Mouse (Mus musculus) macrophage (primary cell): ENCODE results near the gene Prss53. TPM values are rescaled to one million over a fixed set of nuclear protein-coding genes. Genes with fewer than 3 reads are reported as not detected.
"Not testable (repeated sequence)": the region's sequence is repeated elsewhere in the genome, so short reads cannot be mapped to it uniquely, and the experiment has no call there.

ENCODE experiments used
- H3K27ac ChIP-seq: fragments of 350-480 bp; formaldehyde crosslinking; 2 replicates; pipeline ENCODE4 v1.9.0; 2021
- H3K36me3 ChIP-seq: fragments of 350-480 bp; formaldehyde crosslinking; 2 replicates; pipeline ENCODE4 v1.9.0; 2021; ENCODE audit errors: inconsistent target
- H3K4me3 ChIP-seq: fragments of 350-480 bp; formaldehyde crosslinking; 2 replicates; pipeline ENCODE4 v1.9.0; 2021; ENCODE audit errors: inconsistent target
- H3K79me2 ChIP-seq: fragments of 350-480 bp; formaldehyde crosslinking; 2 replicates; pipeline ENCODE4 v1.9.0; 2021; ENCODE audit errors: inconsistent target
- WGBS: methylation state at CpG from one replicate; pipeline ENCODE4 v1.1.7; 2026; ENCODE audit warnings: inconsistent platforms; ENCODE audit not compliant: missing documents; 5-methylcytosine and 5-hydroxymethylcytosine counted together
- polyA plus RNA-seq: library from polyadenylated mRNA; stranded (reverse); fragments of 250-400 nt; gene quantifications from 3 replicates; pipeline ENCODE4 v1.2.4, GENCODE M21; 2018; ENCODE audit warnings: inconsistent platforms

The Prss53 gene
- polyA plus RNA-seq, 1 experiment from 2014 or later = not detected

GRCm38 (mm10) chr7:127840031-127840430 is 50.7 kb downstream of the Prss53 start:
- 100% methylated on average over 2 of the region's 2 CpGs for WGBS
- peak overlapping the region; percentile 97 for H3K27ac ChIP-seq
- H3K36me3 ChIP-seq = peaks cover 21% of the 10 kb centered on the region
- H3K4me3 ChIP-seq = not testable (repeated sequence)
- H3K79me2 ChIP-seq = peaks cover 34% of the 10 kb centered on the region

DNA sequence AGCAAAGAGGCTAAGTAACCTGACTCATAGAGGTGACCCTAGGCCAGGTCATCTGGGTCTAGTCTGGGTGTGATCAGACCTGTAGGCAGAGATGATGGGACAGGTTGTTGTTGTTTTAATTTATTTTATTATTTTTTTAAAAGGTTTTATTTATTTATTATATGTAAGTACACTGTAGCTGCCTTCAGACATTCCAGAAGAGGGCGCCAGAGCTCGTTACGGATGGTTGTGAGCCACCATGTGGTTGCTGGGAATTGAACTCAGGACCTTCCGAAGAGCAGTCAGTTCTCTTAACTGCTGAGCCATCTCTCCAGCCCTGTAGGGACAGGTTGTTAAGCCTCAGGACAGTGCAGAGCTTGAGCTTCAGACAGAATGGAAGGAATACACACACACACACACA is 52.9 kb downstream of the Prss53 start:
- H3K79me2 ChIP-seq = peaks cover 12% of the 10 kb centered on the region
- H3K4me3 ChIP-seq, H3K27ac ChIP-seq, H3K36me3 ChIP-seq: not testable (repeated sequence)
- 94% methylated on average over 4 of the region's 4 CpGs for WGBS

DNA sequence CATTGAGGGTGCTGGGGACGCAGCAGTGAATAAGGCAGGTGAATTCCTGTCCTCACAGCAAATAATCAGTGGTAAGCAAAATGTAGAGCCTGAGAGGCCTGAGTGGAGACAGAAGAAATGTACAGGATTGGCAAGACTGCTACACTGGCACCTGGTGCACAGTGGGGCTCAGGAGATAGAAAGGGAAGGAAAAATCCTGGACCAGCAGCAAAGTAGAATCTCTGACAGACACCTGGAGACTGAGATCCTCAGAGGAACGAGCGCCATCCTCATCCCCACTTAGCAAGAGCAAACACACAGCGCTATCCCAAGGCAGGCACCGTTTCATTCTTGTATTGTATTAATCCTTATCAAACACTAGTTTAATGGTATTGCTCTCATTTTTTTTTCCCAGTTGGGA is 53.3 kb downstream of the Prss53 start:
- no peak overlapping the region for H3K4me3 ChIP-seq
- WGBS = 97% methylated on average over 5 of the region's 5 CpGs
- peaks cover 8% of the 10 kb centered on the region for H3K79me2 ChIP-seq
- no peaks in the 10 kb centered on the region for H3K36me3 ChIP-seq
- no peak overlapping the region for H3K27ac ChIP-seq

Other genes starting within 250 kb of the Prss53 start
- gene Bcl7c, start 182.0 kb downstream of the Prss53 start, polyA plus RNA-seq = 16.0 to 37.5 TPM (median 23.3 TPM) in 3 replicates
- not detected in 3 replicates for gene Ctf1, start 178.2 kb downstream of the Prss53 start, polyA plus RNA-seq
- gene Ctf2, start 158.8 kb downstream of the Prss53 start, polyA plus RNA-seq = not detected in 3 replicates
- 4.9 to 11.8 TPM (median 5.8 TPM) in 3 replicates for gene Fbxl19, start 146.4 kb downstream of the Prss53 start, polyA plus RNA-seq
- gene Orai3, start 121.2 kb downstream of the Prss53 start, polyA plus RNA-seq = 31.3 to 38.6 TPM (median 33.4 TPM) in 3 replicates
- gene Setd1a, start 114.3 kb downstream of the Prss53 start, polyA plus RNA-seq = 11.6 to 14.1 TPM (median 12.7 TPM) in 3 replicates
- gene Gm49388, start 105.4 kb downstream of the Prss53 start, polyA plus RNA-seq = 0.49 to 3.2 TPM (median 0.57 TPM) in 3 replicates
- gene Hsd3b7, start 90.4 kb downstream of the Prss53 start, polyA plus RNA-seq = 14.9 to 55.1 TPM (median 55.0 TPM) in 3 replicates
- 150 to 165 TPM (median 155 TPM) in 3 replicates for gene Stx4a, start 66.7 kb downstream of the Prss53 start, polyA plus RNA-seq
- gene Stx1b, start 66.4 kb downstream of the Prss53 start, polyA plus RNA-seq = 0.05 to 0.09 TPM in 2 of 3 replicates, not detected in the other
- gene Zfp646, start 14.7 kb downstream of the Prss53 start, polyA plus RNA-seq = 14.9 to 18.4 TPM (median 16.3 TPM) in 3 replicates
- 3.2 to 5.8 TPM (median 4.7 TPM) in 3 replicates for gene Zfp668, start 14.1 kb downstream of the Prss53 start, polyA plus RNA-seq
- not detected in 3 replicates for gene Gm21974, start 4.5 kb upstream of the Prss53 start, polyA plus RNA-seq
- 38.2 to 42.7 TPM (median 41.1 TPM) in 3 replicates for gene Vkorc1, start 4.6 kb upstream of the Prss53 start, polyA plus RNA-seq
- 30.8 to 48.5 TPM (median 38.0 TPM) in 3 replicates for gene Bckdk, start 13.1 kb upstream of the Prss53 start, polyA plus RNA-seq
- gene Kat8, start 21.5 kb upstream of the Prss53 start, polyA plus RNA-seq = 10.6 to 18.6 TPM (median 16.3 TPM) in 3 replicates
- gene Prss8, start 39.1 kb upstream of the Prss53 start, polyA plus RNA-seq = not detected in 3 replicates
- 1.0 to 1.7 TPM (median 1.2 TPM) in 3 replicates for gene Prss36, start 55.8 kb upstream of the Prss53 start, polyA plus RNA-seq
- gene Fus, start 76.5 kb upstream of the Prss53 start, polyA plus RNA-seq = 187 to 395 TPM (median 346 TPM) in 3 replicates
- gene Pycard, start 102.9 kb upstream of the Prss53 start, polyA plus RNA-seq = 19.6 to 111 TPM (median 82.3 TPM) in 3 replicates
- not detected in 3 replicates for gene Trim72, start 113.0 kb upstream of the Prss53 start, polyA plus RNA-seq
- gene Itgam, start 171.7 kb upstream of the Prss53 start, polyA plus RNA-seq = 101 to 216 TPM (median 128 TPM) in 3 replicates
- gene Gm49368, start 171.7 kb upstream of the Prss53 start, polyA plus RNA-seq = 1.0 to 2.2 TPM (median 1.6 TPM) in 3 replicates
- 4.4 to 10.4 TPM (median 7.7 TPM) in 3 replicates for gene Itgax, start 238.6 kb upstream of the Prss53 start, polyA plus RNA-seq